Mouse (Mus musculus) cerebellum, adult 9-11 months (tissue): ENCODE data around the gene Tex28.
"Not testable (repeated sequence)": the region's sequence is repeated elsewhere in the genome, so short reads cannot be mapped to it uniquely, and the experiment has no call there.

Experiments
- DNase-seq: peaks from one replicate; pipeline ENCODE4 v3.0.0; 2022

Gene Tex28

DNA sequence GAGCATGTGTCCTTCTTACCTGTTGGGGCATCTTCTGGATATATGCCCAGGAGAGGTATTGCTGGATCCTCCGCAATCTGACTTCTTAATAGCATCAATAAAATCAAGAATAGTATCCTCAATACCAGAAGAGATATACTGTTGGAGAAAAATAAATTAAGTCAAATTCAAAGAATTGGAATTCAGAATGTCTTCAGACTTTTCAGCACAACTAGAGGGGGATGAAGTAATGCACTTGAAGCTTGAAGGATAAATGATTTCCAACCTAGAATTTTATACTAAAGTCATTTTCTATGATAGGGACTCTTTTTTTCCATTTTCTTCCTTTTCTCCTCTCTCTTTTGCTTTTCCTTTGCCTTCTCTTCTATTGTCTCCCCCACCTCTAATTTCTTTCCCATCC is at the start of gene Tex28:
Gene Tex28, minus strand, starts transcription at position 101 of the 400 bp plus-strand sequence.
- no peak for DNase-seq

DNA sequence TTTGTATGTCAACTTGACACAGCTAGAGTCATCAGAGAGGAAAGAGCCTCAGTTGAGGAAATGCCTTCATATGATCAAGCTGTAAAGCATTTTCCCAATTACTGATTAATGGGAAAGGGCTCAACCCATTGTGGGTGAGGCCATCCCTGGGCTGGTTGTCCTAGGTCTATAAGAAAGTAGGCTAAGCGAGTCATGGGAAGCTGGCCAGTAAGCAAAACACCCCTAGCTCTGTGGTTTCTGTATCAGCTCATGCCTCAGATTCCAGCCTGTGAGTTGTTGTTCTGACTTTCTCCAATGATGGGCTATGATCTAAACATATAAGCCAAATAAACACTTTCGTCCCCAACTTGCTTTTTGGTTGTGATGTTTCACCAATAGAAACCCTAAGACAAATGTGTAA is 35.9 kb upstream of the Tex28 start:
- DNase-seq: no peak

DNA sequence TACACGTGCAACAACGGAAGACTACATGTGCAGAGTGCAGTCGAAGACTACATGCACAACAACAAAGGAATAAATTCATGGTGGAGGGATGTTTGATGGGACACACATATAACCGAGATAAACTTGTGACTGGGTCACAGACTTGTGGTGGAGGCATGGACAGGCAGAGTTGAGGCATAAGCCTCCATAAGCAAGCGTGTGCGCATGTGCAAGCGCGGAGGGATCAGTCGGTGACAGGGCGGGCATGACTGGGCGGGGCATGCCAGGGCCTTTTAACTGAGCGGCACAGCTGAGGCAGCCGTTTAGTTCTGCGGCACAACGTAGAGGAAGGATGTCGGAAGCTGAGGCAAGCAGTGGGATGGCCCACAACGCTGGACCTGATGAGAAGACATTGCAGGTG is 9.3 kb upstream of the Tex28 start, which contains the start of gene Tktl1:
Gene Tktl1, plus strand, starts transcription at position 301 of the 400 bp plus-strand sequence.
- DNase-seq: no peak

DNA sequence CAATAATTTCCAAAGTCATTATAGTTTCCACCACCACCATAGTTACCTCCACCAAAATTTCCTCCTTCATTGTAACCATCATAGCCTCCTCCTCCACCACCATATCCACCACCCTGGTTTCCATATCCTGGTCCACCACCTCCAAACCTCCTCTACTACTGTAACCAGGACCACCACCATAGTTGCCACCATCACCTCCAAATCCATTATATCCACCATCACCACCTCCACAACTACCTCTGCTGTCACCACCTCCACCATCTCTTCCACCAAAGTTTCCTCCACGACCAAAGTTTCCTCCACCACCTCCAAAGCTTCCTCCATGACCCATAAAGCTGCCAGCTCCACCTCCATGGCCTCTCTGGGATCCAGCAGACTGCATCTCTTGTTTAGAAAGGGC is 32.4 kb downstream of the Tex28 start, which contains the start of gene Mecp2:
Gene Mecp2, minus strand, starts transcription at position 101 of the 400 bp plus-strand sequence.
- not testable (repeated sequence) for DNase-seq

DNA sequence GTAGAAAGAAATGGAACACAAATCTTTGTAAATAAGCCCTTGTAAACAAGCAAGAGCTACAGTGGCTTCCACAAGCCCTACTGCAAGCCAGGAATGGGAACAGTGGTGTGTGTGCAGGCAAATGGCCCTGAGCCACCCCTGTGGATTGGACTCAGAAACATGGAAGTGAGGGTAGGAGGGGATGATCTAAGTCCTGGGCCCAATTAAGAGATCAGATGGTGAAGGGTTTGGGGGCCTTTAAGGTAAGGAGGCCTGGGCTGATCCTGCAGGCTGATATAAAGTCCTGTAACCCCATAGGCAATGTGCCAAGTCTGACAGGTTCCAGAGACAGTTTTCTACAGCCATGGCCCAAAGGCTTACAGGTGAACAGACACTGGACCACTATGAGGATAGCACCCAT is 40.5 kb downstream of the Tex28 start, which contains the start of gene Opn1mw:
Gene Opn1mw, plus strand, starts transcription at position 301 of the 400 bp plus-strand sequence.
- no peak for DNase-seq

DNA sequence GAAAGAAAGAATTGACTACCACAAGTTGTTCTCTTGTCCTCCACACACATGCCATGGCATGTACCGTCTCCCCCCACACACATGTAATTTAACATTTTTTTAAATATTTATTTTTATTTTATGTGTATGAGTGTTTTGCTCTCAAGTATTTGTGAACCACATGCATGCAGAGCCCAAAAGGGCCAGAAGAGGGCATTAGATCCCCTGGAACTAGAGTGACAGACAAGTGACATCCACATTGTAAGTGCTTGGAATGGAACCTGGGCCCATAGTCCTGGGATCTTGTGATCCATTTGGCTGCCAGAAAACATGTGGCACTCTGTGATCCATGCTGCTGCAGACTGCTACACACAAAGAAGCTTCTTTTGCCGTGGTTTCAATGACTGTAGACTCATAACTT is 42.7 kb downstream of the Tex28 start:
- no peak for DNase-seq

DNA sequence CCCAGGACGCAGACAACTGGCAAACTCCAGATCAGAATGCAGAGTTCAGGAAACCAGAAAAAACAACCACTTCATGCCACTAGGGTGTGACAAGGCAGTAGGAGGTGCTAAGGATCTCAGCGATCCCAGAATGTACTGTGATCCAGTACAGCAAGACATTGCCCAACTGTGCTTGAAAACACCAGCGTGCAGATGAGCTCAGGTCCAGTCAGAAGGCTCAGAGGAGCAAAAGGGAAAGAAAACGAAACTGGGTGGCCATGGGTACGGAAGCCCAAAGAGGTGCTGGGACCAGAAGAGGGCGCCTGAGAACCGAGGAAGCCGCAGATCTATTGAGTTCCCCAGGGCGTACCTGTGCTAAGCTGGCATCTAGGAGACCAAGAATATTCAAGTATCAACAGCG is 52.1 kb downstream of the Tex28 start:
- peak; percentile 66 for DNase-seq

DNA sequence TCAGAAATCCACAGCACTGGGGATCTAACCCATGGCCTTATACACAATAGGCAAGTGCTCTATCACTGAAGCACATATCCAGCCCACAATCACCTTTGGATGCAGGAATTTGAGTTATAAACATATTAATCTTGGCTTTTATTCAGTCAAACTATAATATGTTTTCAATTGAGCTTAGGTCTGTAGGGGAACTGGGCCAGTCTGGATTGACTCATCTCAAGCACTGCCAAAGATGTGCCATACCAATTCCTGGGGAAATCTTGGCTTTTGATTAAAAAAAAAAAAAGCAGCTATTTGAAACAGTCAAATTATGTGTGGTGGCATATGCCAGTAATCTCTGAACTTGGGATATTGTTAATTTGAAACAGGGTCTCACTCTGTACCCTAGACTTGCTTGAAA is 53.6 kb downstream of the Tex28 start:
- no peak for DNase-seq

DNA sequence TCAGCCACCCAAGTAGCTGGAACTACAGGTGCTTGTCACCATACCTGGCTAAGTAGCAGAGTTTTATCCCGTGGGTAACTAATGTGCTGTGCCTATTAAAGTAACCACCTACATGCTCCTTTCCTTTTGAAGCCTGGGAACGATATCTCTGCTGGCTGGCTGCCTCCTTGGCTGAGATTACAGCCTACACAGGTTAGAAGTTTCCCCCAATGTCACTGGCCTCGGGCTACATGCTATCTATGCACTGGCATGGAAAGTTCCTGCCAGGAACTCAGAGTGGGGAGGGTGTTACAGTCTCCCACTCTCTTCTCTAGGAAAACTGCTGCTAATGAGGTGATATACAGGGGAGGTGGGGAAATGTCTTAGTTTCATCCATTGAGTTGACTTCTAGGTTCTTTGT is 58.9 kb downstream of the Tex28 start:
- DNase-seq: no peak

DNA sequence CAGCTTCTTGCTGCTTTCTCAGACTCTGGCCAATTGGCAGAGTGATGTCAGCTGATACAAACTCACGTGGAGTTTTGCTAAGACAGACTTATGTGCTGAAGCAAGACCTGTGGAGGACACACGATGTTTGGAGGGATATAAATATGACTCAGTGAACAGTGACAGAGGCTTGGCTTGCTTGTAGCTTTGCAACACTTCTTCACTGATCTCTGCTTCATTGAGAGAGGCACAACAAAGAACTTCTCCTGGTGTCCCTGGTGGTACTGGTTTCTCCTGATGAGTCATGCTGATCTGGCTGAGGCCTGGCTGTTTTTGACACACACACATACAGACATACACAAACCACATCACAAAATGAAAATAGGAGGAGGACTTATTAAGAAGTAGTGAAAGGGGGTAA is 61.7 kb downstream of the Tex28 start:
- no peak for DNase-seq

DNA sequence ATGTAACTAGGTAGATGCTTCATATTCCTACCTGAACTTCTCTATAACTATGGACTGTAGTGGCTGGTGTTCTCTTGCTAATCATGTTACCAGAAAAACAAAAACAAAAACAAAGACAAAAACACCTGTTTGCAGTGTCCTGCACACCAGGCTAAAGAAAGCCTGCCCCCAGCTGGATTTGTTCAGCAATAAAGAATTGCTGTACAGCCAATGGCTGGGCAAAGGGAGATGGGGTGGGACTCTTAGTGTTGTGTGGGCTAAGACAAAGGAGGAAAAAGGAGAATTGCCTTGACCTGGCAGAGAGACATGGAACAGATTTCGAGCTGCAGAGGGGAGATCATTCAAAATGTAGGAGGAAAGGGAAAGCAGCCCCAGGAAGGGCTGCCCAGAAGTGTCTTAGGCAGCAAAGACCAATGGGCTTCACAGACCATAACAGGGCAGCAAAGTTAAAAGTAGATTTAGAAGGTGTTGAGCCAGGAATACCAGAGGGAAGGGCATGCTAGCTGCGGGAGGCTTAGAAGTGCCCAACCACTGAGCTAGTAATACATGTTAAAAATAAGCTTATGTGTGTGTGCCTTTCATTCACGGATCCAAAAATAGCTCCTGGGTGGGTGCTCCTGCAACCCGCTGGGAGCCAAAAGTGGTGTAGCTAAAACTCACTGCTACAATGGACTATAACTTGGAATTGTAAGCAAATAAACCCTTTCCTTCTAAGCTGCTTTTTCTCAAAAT is 64.0 kb downstream of the Tex28 start:
- no peak for DNase-seq
